Mouse (Mus musculus) c-Kit-positive CD71-positive TER-119-positive erythroid progenitor cells, embryonic 14.5 days (primary cell): ENCODE data around the gene Tmem179b.
"Not testable (repeated sequence)": the region's sequence is repeated elsewhere in the genome, so short reads cannot be mapped to it uniquely, and the experiment has no call there.

Experiments
- DNase-seq: peaks from one replicate; pipeline ENCODE4 v3.0.0-alpha.2; 2013; ENCODE audit warnings: low spot score

Tmem179b gene

DNA sequence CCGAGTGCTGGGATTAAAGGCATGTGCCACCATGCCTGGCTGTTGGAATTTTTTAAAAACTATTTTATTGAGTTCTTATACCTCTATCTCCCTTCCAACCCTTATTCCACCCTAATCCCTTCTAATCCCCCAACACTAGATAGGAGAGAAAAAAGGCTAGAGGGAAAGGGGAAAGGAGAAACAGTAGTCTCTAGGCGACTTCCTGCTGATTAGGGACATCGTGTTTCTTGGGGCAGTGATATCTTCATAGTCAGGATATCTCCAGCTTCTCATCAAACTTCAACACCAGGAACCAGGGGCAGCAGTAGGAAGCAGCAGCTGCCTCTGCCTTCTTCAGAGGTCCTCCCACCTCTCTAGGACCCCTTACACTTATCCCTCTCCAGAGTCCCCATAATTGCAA is 39.9 kb downstream of the Tmem179b start:
- no peak for DNase-seq

DNA sequence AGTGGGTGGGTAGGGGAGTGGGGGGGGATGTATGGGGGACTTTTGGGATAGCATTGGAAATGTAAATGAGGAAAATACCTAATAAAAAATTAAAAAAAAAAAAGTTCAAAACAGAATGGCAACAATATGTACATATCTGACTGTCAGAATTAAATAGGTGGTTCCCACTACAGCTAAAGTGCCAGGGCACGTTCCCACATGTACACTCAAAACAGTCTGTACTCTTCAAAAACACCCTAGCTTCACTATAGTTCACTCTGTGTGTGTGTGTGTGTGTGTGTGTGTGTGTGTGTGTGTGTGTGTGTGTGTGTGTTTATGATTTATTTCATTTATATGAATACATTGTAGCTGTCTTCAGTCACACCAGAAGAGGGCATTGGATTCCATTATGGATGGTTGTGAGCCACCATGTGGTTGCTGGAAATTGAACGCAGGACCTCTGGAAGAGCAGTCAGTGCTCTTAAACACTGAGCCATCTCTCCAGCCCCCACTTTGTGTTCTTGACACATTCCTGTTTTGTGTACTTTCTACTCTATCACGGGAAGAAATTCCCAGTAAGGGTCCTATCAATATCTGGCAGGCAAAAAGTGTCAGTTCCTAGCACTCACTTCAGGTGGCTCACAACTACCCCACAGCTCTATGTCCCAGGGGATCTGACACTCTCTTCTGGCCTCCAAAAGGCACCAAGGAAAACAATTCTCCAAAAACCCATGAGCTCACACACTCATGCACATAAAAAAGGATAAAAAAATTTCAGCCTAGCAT is 45.8 kb downstream of the Tmem179b start:
- not testable (repeated sequence) for DNase-seq

DNA sequence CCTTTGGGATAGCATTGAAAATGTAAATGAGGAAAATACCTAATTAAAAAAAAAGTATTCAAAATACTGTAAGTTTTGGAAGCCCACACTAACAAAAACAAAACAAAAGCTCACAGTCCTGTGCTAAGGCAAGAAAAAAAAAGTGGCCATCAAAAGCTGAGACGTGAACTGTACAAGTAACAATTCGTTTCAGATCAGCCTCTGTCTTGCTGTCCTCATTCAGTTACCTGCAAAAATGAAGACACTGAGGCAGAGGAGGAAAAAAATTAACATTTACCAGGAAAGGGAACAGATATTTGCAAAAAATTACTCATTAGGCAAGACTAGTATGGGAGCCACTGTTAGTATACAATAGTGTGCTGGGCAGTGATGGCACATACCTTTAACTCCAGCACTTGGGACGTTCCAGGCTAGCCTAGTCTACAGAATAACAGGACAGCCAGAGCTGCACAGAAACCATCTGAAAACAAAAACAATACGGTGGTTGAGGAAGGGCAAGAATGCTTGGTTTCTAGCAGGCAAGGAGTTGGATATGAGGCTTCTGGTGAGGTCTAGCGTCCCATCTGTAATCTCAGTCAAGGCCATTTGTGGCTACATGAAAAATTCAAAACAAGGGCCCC is 46.7 kb downstream of the Tmem179b start:
- DNase-seq = no peak

DNA sequence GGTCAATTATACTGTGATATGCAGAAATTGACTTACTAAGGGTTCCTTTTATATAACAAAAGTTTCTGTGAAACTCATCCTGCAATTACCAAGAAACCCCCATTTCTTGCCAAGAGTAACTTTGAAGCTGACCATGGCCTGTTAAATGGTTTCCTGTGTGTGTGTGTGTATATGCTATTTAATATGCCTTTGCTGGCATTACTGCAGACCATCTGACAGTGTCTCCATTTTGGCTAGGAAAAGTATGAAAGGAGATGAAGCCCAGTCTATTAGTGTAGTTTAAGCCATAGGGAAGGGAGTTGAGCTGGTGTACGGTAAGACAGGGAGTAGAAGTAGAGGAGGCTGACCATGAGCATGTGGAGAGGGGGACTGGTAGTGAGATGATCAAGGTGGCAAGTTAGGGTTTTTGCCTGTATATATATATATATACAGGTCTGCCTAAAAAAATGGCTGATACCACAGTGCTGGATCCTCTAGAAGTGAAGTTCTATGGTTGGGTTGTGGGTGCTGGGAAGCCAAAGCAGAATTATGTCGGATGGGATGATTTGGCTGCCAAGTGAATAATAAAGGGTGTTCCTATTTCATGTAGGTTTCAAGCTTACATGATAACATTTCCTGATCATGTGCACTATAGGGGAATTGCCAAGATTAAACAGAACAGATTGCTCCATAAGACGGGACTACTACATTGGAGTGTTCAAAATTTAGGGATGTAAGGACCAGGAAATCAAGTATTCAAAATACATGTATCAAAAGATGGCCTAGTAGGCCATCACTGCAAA is 47.5 kb downstream of the Tmem179b start:
- DNase-seq = no peak

DNA sequence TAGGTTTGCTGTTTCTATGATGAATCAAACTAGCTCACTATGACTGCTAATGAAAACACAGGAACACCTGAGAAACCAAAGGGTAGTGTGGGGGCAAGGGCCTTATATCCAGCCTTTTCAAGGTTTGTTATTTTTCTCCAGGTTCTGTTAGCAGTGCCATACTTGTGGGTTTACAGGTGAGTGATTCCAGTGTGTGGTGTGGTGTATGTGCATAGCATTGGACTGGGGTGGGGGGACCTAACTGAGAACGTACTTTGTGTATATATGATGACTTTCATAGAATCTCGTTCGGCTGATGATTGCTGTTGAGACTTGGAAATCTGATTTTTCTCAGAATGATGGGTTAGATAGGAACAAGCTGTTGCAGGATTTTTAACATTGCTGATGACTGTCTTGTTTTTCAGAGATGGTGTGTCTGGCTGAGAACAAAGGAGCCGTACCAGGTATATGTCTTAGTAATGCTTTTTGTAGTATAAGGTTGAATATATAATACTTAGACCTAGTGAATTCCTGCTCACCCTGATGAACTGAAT is 49.1 kb downstream of the Tmem179b start:
- no peak for DNase-seq

DNA sequence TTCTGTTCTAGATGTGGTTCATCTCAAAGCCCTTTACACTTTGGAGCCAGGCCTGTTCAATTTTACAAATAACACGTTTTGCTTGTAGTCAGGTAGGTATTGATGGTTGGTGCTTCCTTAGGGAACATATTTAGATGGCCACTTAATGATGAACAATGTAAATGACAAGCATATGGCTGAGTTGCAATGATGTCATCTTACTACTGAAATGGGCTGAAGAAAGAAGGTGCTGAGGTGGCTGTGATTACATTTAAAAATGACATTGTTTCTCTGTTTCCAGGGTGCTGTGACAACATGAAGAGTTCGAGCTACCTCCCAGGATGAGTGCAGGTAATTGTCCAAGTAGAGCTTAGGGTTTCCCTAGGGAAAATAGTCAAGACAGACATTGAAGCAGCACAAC is 49.9 kb downstream of the Tmem179b start:
- no peak for DNase-seq

DNA sequence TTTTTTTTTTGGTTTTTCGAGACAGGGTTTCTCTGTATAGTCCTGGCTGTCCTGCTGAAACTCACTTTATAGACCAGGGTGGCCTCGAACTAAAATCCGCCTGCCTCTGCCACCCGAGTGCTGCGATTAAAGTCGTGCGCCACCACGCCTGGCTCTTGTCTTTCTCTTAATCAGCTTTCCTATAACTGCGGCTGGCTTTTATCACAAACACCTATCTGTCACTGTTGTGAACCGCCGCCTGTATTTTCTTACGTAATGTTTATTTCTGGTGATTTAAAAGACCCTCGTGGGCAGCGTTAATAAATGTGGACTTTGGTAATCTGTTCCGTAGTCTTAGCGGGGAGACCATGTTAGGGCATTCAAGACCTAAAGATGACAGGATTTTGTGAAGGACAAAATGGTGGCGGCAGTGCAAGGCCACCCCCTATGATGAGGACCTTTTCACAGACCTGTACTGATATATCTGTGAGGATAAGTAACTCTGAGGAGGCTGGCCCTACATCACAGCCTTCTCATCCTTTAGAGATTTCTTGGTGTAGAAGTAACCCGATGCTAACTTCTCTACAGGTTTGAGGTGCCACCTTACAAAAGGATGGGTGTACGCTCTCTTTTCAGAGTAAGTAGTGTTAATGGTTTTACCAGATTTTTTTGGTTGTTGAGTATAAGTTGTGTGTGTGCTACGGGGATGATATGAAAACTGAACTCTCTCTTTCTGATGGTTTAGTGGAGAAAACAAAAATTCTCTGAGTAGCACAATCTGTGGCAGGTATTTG is 50.5 kb downstream of the Tmem179b start:
- DNase-seq = no peak

DNA sequence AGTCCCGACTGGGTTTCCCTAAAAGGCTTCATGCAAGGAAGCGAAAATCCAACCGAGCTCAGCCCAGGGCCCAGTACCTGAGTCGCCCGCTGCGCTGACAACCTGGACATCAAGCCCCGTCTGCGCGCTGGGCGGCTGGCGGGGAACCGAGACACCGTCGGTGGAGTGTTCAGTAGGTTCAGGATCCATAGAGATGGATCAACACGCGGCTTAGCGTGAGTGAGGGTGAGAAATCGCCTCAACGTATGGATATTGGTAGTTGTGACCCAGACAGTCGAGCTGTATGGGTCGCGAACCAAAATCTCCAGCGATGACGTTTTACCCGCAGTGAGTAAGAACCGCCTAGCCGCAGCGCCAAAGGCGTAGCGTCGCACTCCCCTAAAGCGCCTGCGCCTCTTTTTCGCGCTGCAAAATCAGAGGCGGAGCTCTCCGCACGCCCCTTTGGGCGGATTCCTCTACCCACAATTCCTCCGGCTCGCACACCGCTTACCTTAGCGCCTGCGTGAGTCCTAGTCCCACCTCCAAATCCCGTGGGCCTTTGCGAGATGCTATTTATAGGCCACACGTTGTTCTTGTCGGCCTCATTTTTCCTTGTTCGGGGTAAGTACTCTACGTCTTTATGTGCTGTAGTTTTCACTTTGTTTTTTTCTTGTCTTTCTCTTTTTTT is 51.2 kb downstream of the Tmem179b start, which contains the start of gene Slc3a2:
Slc3a2 (minus strand) TSS at position 463 of the 667 bp plus-strand sequence.
- DNase-seq = peak; percentile 97

DNA sequence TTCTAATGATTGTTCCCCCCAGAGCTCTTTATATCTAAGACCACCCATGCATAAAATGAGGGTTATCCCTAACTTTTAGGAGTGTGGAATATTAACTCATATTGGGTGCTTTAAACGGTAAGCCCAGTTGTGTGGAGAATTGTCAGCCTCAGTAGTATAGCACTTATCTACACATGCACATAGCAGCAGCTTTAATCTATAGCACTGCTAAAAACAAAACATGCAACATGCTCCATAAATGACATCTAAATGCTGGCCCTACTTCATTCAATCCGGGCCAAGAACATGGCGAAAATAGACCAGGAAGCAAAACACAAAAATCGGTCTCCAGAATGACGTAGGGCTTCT is 51.7 kb downstream of the Tmem179b start:
- no peak for DNase-seq
